Mouse (Mus musculus) intestine, postnatal 0 days (tissue): ENCODE measurements around the gene Nudt8. TPM values are rescaled to one million over a fixed set of nuclear protein-coding genes. Genes with fewer than 3 reads are reported as not detected.

Experiments
- ATAC-seq: fragments of 200-750 bp; cut with Nextera tagmentation; 2 replicates; pipeline ENCODE4 v1.8.0; 2017; ENCODE audit warnings: mild to moderate bottlenecking, moderate TSS enrichment, moderate library complexity
- H3K27ac ChIP-seq: fragments of 300-500 bp; sonication (generic); 2 replicates; pipeline ENCODE4 v1.5.1; 2014; ENCODE audit warnings: mild to moderate bottlenecking, low read depth, low read length, moderate library complexity
- H3K27me3 ChIP-seq: fragments of 300-500 bp; sonication (generic); replicated peaks from 2 replicates; pipeline ENCODE4 v1.6.1; 2014; ENCODE audit warnings: low read length, mixed read lengths; ENCODE audit not compliant: control insufficient read depth, insufficient read depth
- H3K36me3 ChIP-seq: fragments of 300-500 bp; sonication (generic); 2 replicates; pipeline ENCODE4 v1.6.1; 2014; ENCODE audit warnings: mild to moderate bottlenecking, moderate library complexity; ENCODE audit not compliant: control insufficient read depth, insufficient read depth
- H3K4me1 ChIP-seq: fragments of 300-500 bp; sonication (generic); replicated peaks from 2 replicates; pipeline ENCODE4 v1.6.1; 2014; ENCODE audit warnings: antibody characterized with exemption, low read length, mixed read lengths; ENCODE audit not compliant: control insufficient read depth, insufficient read depth
- H3K4me2 ChIP-seq: fragments of 300-500 bp; sonication (generic); replicated peaks from 2 replicates; pipeline ENCODE4 v1.6.1; 2014; ENCODE audit warnings: low read depth, mild to moderate bottlenecking, moderate library complexity
- H3K4me3 ChIP-seq: fragments of 300-500 bp; sonication (generic); 2 replicates; pipeline ENCODE4 v1.5.1; 2014; ENCODE audit warnings: low read depth, low read length
- H3K9ac ChIP-seq: fragments of 300-500 bp; sonication (generic); 2 replicates; pipeline ENCODE4 v1.6.1; 2014; ENCODE audit warnings: mild to moderate bottlenecking, low read depth, low read length
- H3K9me3 ChIP-seq: fragments of 300-500 bp; sonication (generic); 2 replicates; pipeline ENCODE4 v1.6.1; 2016; ENCODE audit warnings: mixed run types; ENCODE audit not compliant: control insufficient read depth
- CTCF ChIP-seq: sonication (generic); IDR thresholded peaks from 2 replicates; pipeline ENCODE4 v1.5.1; 2016; ENCODE audit warnings: low read depth, mild to moderate bottlenecking, control low read depth, antibody characterized with exemption, moderate library complexity
- WGBS: fragments of 180-500 bp; shearing (Covaris S2); extraction: QIAGEN DNeasy Blood & Tissue Kit; methylation state at CpG from one replicate; pipeline ENCODE4 v1.1.7; 2014; 5-methylcytosine and 5-hydroxymethylcytosine counted together
- polyA plus RNA-seq: library from polyadenylated mRNA; unstranded; fragments of >200 nt; fragmentation: Nextera tagmentation; extraction: Ambion mirVana; gene quantifications from 2 replicates; pipeline ENCODE4 v1.2.1, GENCODE M21; 2015

The Nudt8 gene
- polyA plus RNA-seq, 1 experiment from 2014 or later: 31.7 TPM

DNA sequence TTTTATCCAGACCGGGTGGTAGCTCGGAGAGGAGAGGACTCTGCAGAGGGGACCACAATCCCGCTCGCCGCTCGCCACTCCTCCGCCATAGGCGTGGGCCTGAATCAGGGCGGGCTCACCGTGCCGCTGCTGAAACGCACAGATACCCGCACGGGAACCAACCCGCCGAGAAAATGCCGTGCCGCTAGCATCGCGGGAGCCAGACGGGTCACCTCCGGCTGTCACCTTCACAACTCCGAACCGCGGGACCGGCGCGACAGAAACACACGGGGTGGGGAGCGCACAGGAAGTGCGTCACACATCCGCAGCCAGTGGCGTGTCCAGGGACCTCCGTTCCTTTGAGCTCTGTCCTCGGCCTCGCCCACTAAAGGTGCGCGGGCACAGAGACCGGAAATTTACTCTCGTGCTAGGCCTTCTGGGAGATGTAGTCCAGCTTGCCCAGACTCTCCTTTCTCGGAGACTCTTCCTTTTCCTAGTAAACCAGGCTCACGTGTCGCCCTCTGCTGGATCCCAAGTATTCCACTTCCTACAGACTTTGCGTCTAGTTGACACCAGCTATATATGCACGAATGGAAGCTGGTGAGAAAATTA lies 12.1 kb downstream of the Nudt8 start, which contains the start of gene Ndufv1:
Gene Ndufv1 (minus strand): TSS at position 375 of the 591 bp plus-strand sequence.
- H3K9ac ChIP-seq: peak within 1 kb of the TSS; percentile 58
- WGBS: under 1% methylated on average over 45 of the region's 45 CpGs
- H3K27ac ChIP-seq: peak within 1 kb of the TSS; percentile 73
- ATAC-seq: peak; percentile 99
- H3K4me2 ChIP-seq: peak within 1 kb of the TSS; percentile 72
- H3K4me3 ChIP-seq: peak within 1 kb of the TSS; percentile 85
- no peaks in the 10 kb centered on the region for H3K9me3 ChIP-seq
- H3K4me1 ChIP-seq: no peaks in the 10 kb centered on the region
- TF ChIP-seq CTCF: peak; percentile 95
- no peaks in the 10 kb centered on the region for H3K27me3 ChIP-seq
- H3K36me3 ChIP-seq: peaks cover 30% of the 10 kb centered on the region

DNA sequence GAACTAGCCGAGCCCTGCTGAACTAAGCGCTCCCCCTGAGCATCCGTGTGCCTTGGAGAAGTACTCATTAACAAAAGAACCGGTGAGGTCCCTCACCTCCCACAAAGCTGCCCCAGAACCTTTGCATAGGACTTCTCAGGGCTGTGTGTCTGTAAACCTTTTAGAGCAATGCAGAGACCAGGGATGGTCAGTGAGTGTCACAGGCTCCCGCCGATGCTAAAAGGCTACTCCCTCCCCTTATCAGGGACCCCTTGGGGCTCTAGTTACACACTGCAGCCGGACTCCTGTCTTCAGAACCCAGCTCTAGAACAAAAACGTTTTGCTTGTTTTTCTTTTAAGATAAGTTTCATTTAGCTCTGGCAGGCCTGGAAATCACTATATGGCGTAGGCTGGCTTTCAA lies 12.7 kb downstream of the Nudt8 start:
- H3K27me3 ChIP-seq: no peaks in the 10 kb centered on the region
- peak overlapping the region; percentile 85; the same call in 1 of the 2 replicates for H3K4me3 ChIP-seq
- no peaks in the 10 kb centered on the region for H3K9me3 ChIP-seq
- no peak for TF ChIP-seq CTCF
- 18% methylated on average over 9 of the region's 9 CpGs for WGBS
- ATAC-seq: no peak; the same call in 1 of the 2 replicates
- H3K4me1 ChIP-seq: no peaks in the 10 kb centered on the region
- H3K9ac ChIP-seq: no peak overlapping the region
- peaks cover 24% of the 10 kb centered on the region for H3K36me3 ChIP-seq
- no peak overlapping the region for H3K27ac ChIP-seq
- peak overlapping the region; percentile 72 for H3K4me2 ChIP-seq

DNA sequence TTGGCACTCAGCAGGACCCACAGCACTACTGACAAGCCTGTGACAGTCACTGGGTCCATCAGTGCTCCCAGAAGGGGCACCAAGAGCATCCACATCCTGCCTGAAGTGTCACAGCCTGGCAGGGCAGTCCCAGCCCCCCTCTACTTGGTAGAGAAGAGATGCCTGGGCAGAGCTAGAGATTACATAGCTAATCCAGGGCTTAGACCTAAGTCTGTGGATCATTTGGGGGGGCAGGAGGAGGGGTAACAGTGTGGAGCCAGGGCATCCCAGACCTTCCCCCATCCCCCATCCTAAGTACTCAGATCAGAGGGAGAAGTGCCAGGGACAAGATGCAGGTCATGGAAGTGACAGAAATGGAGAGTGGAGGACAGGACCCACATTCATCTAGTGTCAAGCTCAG lies 14.4 kb downstream of the Nudt8 start:
- H3K4me1 ChIP-seq: no peaks in the 10 kb centered on the region
- no peak for ATAC-seq
- H3K9me3 ChIP-seq: no peaks in the 10 kb centered on the region
- H3K27me3 ChIP-seq: no peaks in the 10 kb centered on the region
- no peak overlapping the region for H3K4me3 ChIP-seq
- TF ChIP-seq CTCF: no peak
- H3K4me2 ChIP-seq: no peak overlapping the region
- no peak overlapping the region for H3K27ac ChIP-seq
- peaks cover 7% of the 10 kb centered on the region for H3K36me3 ChIP-seq
- no peak overlapping the region for H3K9ac ChIP-seq

DNA sequence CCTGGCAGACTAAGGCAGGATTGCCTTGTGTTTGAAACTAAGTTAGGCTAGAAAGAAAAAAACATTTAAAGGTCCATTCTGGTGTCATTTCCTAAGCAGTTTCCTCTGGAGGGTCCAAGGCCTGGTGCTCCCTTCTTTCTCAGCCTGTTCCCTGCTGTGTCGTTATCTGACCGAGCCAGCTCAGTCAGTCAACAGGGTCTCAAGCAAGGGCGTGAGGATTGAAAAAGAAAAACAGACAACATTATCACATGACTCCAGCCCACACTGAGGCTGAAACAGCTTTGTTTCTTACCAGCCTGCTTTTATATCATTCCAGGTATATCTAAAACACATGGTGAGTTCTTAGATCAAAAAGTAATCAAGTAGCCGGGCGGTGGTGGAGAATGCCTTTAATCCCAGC lies 15.3 kb downstream of the Nudt8 start:
- Histone ChIP-seq H3K4me1 (no peaks in the 10 kb centered on the region), H3K4me2 (no peak overlapping the region), H3K36me3 (no peaks in the 10 kb centered on the region), H3K27ac (no peak overlapping the region), H3K27me3 (no peaks in the 10 kb centered on the region), H3K9ac (no peak overlapping the region), H3K4me3 (no peak overlapping the region), H3K9me3 (no peaks in the 10 kb centered on the region)
- WGBS: 69% methylated on average over 5 of the region's 5 CpGs
- no peak for ATAC-seq
- no peak for TF ChIP-seq CTCF

DNA sequence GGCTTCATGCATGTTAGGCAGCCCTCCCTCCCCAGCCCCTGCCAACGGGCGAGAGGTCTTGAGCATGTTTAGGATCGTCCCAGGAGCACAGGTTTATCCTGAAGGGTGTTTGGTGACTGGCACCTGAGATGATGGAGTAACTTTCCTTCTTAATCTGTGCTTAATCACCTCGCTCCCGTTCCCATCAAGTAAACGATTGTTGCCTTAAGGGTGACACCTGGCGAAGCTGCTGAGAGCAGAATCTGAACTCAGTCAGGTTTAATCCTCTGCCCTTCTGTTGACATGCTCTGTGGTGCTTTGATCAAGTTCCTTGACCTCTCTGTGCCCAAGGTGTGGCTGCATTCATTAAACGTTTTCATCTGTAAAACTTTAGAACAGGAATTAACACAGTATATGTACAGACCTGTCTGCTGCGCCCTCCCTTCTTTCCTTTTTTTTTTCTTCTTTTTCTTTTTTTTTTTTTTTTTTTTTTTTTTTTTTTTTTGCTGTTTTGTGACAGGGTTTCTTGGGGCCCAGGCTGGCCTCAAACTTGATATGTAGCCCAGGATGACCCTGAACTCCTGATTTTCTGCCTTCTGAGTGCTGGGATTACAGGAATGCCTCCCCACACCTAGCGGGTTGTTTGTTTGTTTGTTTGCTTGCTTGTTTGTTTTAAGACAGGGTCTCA lies 17.7 kb downstream of the Nudt8 start:
- Histone ChIP-seq H3K4me2 (no peak overlapping the region), H3K27me3 (no peaks in the 10 kb centered on the region), H3K4me1 (no peaks in the 10 kb centered on the region), H3K4me3 (no peak overlapping the region), H3K27ac (no peak overlapping the region), H3K9me3 (no peaks in the 10 kb centered on the region), H3K9ac (no peak overlapping the region), H3K36me3 (no peaks in the 10 kb centered on the region)
- TF ChIP-seq CTCF: no peak
- WGBS: 62% methylated on average over 10 of the region's 10 CpGs
- ATAC-seq: no peak

DNA sequence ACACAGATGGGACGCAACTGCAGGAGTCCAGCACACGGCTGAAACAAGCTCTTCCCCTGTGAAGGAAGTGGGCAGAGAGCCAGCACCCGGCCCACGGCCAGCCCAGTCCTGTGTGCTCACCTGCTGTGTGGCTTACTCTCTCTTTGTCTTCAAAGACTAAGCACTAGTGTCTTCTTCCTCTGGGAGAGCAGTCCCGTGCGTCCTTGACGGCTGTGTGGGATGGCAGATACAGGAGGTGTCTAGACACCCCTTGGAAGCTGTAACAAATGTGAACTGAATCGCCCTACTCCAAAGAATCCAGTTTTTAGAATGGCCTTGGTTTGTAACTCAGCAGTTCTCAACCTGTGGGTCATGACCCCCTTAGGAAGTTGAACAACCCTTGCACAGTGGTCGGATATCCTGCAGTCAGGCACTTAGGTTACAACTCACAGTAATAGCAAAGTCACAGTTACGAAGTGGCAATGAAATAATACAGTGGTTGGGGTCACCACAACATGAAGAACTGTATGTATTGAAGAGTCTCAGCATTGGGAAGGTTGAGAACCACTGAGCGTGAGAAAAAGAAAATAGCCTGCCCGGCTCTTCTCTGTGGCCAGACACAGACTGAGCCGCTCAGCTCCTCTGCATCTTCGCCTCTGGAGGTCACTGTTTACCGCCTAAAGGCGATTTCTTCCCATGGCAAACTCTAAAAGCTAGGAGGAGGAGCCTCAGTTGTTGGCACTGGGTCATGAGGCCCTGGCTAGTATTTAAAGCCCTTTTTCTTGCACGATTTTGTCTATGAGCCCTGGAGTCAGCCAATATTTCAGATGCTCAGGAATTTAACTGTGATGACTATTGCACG lies 18.6 kb downstream of the Nudt8 start:
- no peak overlapping the region for H3K4me2 ChIP-seq
- peak; percentile 90 for TF ChIP-seq CTCF
- H3K9ac ChIP-seq: no peak overlapping the region
- H3K9me3 ChIP-seq: no peaks in the 10 kb centered on the region
- WGBS: 27% methylated on average over 18 of the region's 18 CpGs
- peak; percentile 82 for ATAC-seq
- H3K27ac ChIP-seq: no peak overlapping the region
- no peaks in the 10 kb centered on the region for H3K27me3 ChIP-seq
- no peak overlapping the region for H3K4me3 ChIP-seq
- no peaks in the 10 kb centered on the region for H3K36me3 ChIP-seq
- H3K4me1 ChIP-seq: no peaks in the 10 kb centered on the region
